Mouse (Mus musculus) induced T-regulatory cell, adult 2 months (primary cell): Measurements from ENCODE around the gene Gm15128.
"Not testable (repeated sequence)": the region's sequence is repeated elsewhere in the genome, so short reads cannot be mapped to it uniquely, and the experiment has no call there.

Experiments used
- DNase-seq: peaks from one replicate; pipeline ENCODE4 v3.0.0-alpha.2; 2012; ENCODE audit warnings: low read depth

Gm15128 gene

DNA sequence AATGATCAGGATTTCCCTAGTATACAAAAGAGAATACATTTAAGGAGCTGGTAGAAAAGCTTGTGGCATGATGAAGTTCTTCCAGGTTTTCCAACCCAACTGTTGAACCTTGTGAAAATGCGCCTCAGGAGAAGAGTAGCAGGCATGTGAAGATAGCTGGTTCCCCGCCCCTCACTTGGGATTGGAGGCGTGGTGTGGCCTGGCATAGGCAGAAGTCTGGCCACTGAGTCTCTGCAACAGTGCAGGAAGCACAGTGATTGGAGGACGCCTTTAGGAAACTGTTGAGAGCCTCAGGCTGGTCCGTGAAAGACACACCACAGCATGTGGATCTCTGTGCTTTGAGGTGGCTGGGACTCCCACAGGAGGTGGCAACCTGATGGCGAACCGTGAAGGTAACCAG, at the start of gene Gm15128:
Gene Gm15128, plus strand, starts transcription at position 301 of the 400 bp plus-strand sequence.
- DNase-seq, result not testable (repeated sequence)
